Mouse (Mus musculus) C2C12 (cell line): Measurements from ENCODE around the gene Nfia. TPM values are rescaled to one million over a fixed set of nuclear protein-coding genes. Genes with fewer than 3 reads are reported as not detected.

Experiments
- H3K27me3 ChIP-seq: one replicate; pipeline ENCODE4 v1.6.1; 2011; ENCODE audit not compliant: control insufficient read depth, insufficient read depth, insufficient read length
- H3K36me3 ChIP-seq: one replicate; pipeline ENCODE4 v1.6.1; 2011; ENCODE audit not compliant: control insufficient read depth, insufficient read depth
- H3K4me3 ChIP-seq: one replicate; pipeline ENCODE4 v1.5.1; 2011; ENCODE audit warnings: mild to moderate bottlenecking, control low read depth; ENCODE audit not compliant: poor library complexity, insufficient read depth, severe bottlenecking
- H3K79me2 ChIP-seq: one replicate; pipeline ENCODE4 v1.6.1; 2011; ENCODE audit not compliant: control insufficient read depth, insufficient read depth
- H3K79me3 ChIP-seq: one replicate; pipeline ENCODE4 v1.6.1; 2011; ENCODE audit warnings: low read depth, control low read depth
- H3ac ChIP-seq: one replicate; pipeline ENCODE3; 2011; ENCODE audit warnings: low read depth; ENCODE audit not compliant: control insufficient read depth, insufficient read length
- CEBPB ChIP-seq: IDR thresholded peaks from one replicate; pipeline ENCODE4 v1.6.1; 2011; ENCODE audit warnings: low read depth, mild to moderate bottlenecking, control low read depth, moderate library complexity
- CTCF ChIP-seq: IDR thresholded peaks from one replicate; pipeline ENCODE4 v1.5.1; 2011; ENCODE audit not compliant: control insufficient read depth, insufficient read depth, insufficient read length
- FOSL1 ChIP-seq: IDR thresholded peaks from one replicate; pipeline ENCODE4 v1.8.0; 2011; ENCODE audit warnings: mild to moderate bottlenecking, low read length; ENCODE audit not compliant: poor library complexity, insufficient read depth, severe bottlenecking
- MAX ChIP-seq: IDR thresholded peaks from one replicate; pipeline ENCODE4 v1.6.1; 2011; ENCODE audit warnings: mild to moderate bottlenecking, control low read depth
- MYOD1 ChIP-seq: IDR thresholded peaks from one replicate; pipeline ENCODE4 v1.6.1; 2011; ENCODE audit warnings: low read depth; ENCODE audit not compliant: control insufficient read depth, insufficient read length
- MYOG ChIP-seq: IDR thresholded peaks from one replicate; pipeline ENCODE4 v1.6.1; 2011; ENCODE audit not compliant: control insufficient read depth, insufficient read length; ENCODE audit errors: extremely low read depth
- USF1 ChIP-seq: IDR thresholded peaks from one replicate; pipeline ENCODE4 v1.6.1; 2011; ENCODE audit warnings: low read depth, mild to moderate bottlenecking, control low read depth, moderate library complexity
- polyA plus RNA-seq: library from polyadenylated mRNA; unstranded; fragments of >200 nt; fragmentation: generic; extraction: Trizol; gene quantifications from one replicate; pipeline ENCODE4 v1.2.1, GENCODE M21; 2012; ENCODE audit warnings: missing spikeins

Gene Nfia
- polyA plus RNA-seq, 1 experiment: 0.33 TPM

- H3K79me3 ChIP-seq: no peaks in the 10 kb centered on the region
- TF ChIP-seq CEBPB (no peak), CTCF (no peak), MYOG (no peak), FOSL1 (no peak), USF1 (no peak), MYOD1 (no peak), MAX (no peak)
- H3K4me3 ChIP-seq: no peak overlapping the region
- H3K36me3 ChIP-seq: no peaks in the 10 kb centered on the region
- no peaks in the 10 kb centered on the region for H3K79me2 ChIP-seq
- no peak overlapping the region for H3ac ChIP-seq
- H3K27me3 ChIP-seq: no peaks in the 10 kb centered on the region
These were observed 308.1 kb downstream of the Nfia start for GRCm38 (mm10) chr4:98080586-98080985.

GRCm38 (mm10) chr4:98081962-98082361 is 309.4 kb downstream of the Nfia start:
- H3K27me3 ChIP-seq: no peaks in the 10 kb centered on the region
- no peak for TF ChIP-seq MYOG
- no peak for TF ChIP-seq MAX
- no peak for TF ChIP-seq MYOD1
- no peak for TF ChIP-seq FOSL1
- no peak for TF ChIP-seq USF1
- TF ChIP-seq CTCF: no peak
- TF ChIP-seq CEBPB: no peak
- H3ac ChIP-seq: no peak overlapping the region
- H3K79me2 ChIP-seq: no peaks in the 10 kb centered on the region
- no peaks in the 10 kb centered on the region for H3K79me3 ChIP-seq
- no peak overlapping the region for H3K4me3 ChIP-seq
- no peaks in the 10 kb centered on the region for H3K36me3 ChIP-seq

DNA sequence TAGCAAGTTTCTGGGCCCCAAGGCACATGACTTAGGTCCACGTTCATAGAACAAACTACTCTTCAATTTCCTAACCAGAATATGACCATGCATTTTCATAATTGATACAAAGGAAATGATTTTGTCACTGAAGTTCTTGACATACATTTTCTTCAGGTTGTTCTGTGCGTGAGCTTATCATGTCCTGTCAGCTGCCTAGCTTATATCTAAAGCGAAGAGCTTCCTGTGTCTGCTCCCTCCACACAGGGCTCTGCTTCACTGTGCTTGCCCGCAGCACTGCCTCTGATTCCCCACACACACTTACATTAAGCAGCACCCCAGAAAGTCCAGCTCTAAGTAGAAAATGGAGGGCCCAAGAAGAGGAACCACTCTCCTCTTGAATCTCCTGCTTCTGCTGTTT is 310.0 kb downstream of the Nfia start:
- H3K4me3 ChIP-seq: no peak overlapping the region
- H3K79me3 ChIP-seq: no peaks in the 10 kb centered on the region
- H3K79me2 ChIP-seq: no peaks in the 10 kb centered on the region
- no peak for TF ChIP-seq MYOG
- no peak for TF ChIP-seq FOSL1
- no peak for TF ChIP-seq CTCF
- TF ChIP-seq MYOD1: no peak
- TF ChIP-seq USF1: no peak
- no peak for TF ChIP-seq MAX
- no peak for TF ChIP-seq CEBPB
- no peaks in the 10 kb centered on the region for H3K36me3 ChIP-seq
- no peaks in the 10 kb centered on the region for H3K27me3 ChIP-seq
- no peak overlapping the region for H3ac ChIP-seq

- TF ChIP-seq USF1: no peak
- TF ChIP-seq MYOD1: no peak
- no peak for TF ChIP-seq FOSL1
- no peak for TF ChIP-seq CEBPB
- TF ChIP-seq MYOG: no peak
- no peaks in the 10 kb centered on the region for H3K27me3 ChIP-seq
- no peak overlapping the region for H3ac ChIP-seq
- H3K36me3 ChIP-seq: no peaks in the 10 kb centered on the region
- H3K79me2 ChIP-seq: no peaks in the 10 kb centered on the region
- H3K4me3 ChIP-seq: no peak overlapping the region
- H3K79me3 ChIP-seq: no peaks in the 10 kb centered on the region
These were observed 312.5 kb downstream of the Nfia start for GRCm38 (mm10) chr4:98085060-98085459.

GRCm38 (mm10) chr4:98086976-98087375 is 314.4 kb downstream of the Nfia start:
- Histone ChIP-seq H3K4me3 (no peak overlapping the region), H3ac (no peak overlapping the region), H3K79me3 (no peaks in the 10 kb centered on the region), H3K27me3 (no peaks in the 10 kb centered on the region), H3K79me2 (no peaks in the 10 kb centered on the region), H3K36me3 (no peaks in the 10 kb centered on the region)
- no peak for TF ChIP-seq USF1
- no peak for TF ChIP-seq MYOG
- TF ChIP-seq MAX: no peak
- no peak for TF ChIP-seq MYOD1
- TF ChIP-seq FOSL1: no peak
- no peak for TF ChIP-seq CTCF
- TF ChIP-seq CEBPB: no peak

DNA sequence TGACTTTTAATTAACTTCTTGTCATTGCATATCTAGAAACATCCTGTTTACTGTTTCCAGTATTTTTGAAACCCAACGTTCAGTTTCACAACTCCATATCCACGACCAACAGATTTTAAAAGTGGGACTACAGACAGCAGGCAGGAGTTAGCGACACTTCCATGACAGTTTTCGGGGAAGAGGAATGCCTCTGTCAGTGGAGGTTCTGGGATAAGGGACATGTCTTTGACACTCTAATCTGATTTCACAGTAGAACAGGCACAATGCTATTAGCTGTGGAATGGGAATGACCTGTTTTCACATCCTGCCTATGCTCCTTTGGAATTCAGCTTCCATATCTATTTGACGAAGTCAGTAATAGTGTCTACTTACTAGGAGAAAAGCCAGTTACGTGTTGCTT is 317.5 kb downstream of the Nfia start:
- TF ChIP-seq CEBPB (no peak), FOSL1 (no peak), CTCF (no peak), MYOG (no peak), MYOD1 (no peak), MAX (no peak), USF1 (no peak)
- Histone ChIP-seq H3K27me3 (no peaks in the 10 kb centered on the region), H3K4me3 (no peak overlapping the region), H3K36me3 (no peaks in the 10 kb centered on the region), H3ac (no peak overlapping the region), H3K79me2 (no peaks in the 10 kb centered on the region), H3K79me3 (no peaks in the 10 kb centered on the region)
